Mouse (Mus musculus): ENCODE results near the gene B3gnt2.

GRCm38 (mm10) chr11:22858441-22859300, 2.1 kb downstream of the B3gnt2 start:
- TF ChIP-seq POLR2A (IDR thresholded peaks at IDR 0.05; ENCODE audit: borderline replicate concordance, low read depth, low read length) (no peak), CTCF (IDR thresholded peaks at IDR 0.05; ENCODE audit: low read depth, low read length) (no peak)
